Mouse (Mus musculus): ENCODE data around the gene Mrpl32.
A peak's percentile ranks its signal among the peaks of the same experiment; 100 is the strongest.

Mrpl32 gene

GRCm38 (mm10) chr13:14612926-14613529 lies at the start of gene Mrpl32, which contains the start of gene Psma2:
Gene Mrpl32, minus strand, starts transcription at chr13:14613165.
Gene Psma2, plus strand, starts transcription at chr13:14613240.
- peak; percentile 99 for DNase-seq (ENCODE audit: inconsistent age in 2 of 2, low spot score in 1 of 2)

- DNase-seq (ENCODE audit: inconsistent age in 2 of 2, low spot score in 1 of 2) = peak in 1 of 2 experiments; percentile 56
These were observed 36.3 kb upstream of the Mrpl32 start for GRCm38 (mm10) chr13:14649301-14649700.

- DNase-seq (ENCODE audit: inconsistent age in 2 of 2, low spot score in 1 of 2) = no peak
These were observed 27.0 kb upstream of the Mrpl32 start for GRCm38 (mm10) chr13:14639998-14640397.

GRCm38 (mm10) chr13:14629726-14630641 lies 17.0 kb upstream of the Mrpl32 start, which contains the start of gene AW209491:
Gene AW209491, plus strand, starts transcription at chr13:14630154.
- DNase-seq (ENCODE audit: inconsistent age in 2 of 2, low spot score in 1 of 2) = peak; percentile 97 to 99

GRCm38 (mm10) chr13:14618724-14619123 lies 5.8 kb upstream of the Mrpl32 start:
- peak; percentile 37 to 86 for DNase-seq (ENCODE audit: inconsistent age in 2 of 2, low spot score in 1 of 2)

GRCm38 (mm10) chr13:14613553-14613952 lies 588 bp upstream of the Mrpl32 start:
- no peak for DNase-seq (ENCODE audit: inconsistent age in 2 of 2, low spot score in 1 of 2)

- DNase-seq (ENCODE audit: inconsistent age in 2 of 2, low spot score in 1 of 2) = no peak
These were observed 502 bp downstream of the Mrpl32 start for GRCm38 (mm10) chr13:14612463-14612862.

GRCm38 (mm10) chr13:14607616-14608015 lies 5.3 kb downstream of the Mrpl32 start:
- DNase-seq (ENCODE audit: inconsistent age in 2 of 2, low spot score in 1 of 2) = no peak

GRCm38 (mm10) chr13:14602744-14603143 lies 10.2 kb downstream of the Mrpl32 start:
- DNase-seq (ENCODE audit: inconsistent age in 2 of 2, low spot score in 1 of 2) = no peak

- no peak for DNase-seq (ENCODE audit: inconsistent age in 2 of 2, low spot score in 1 of 2)
These were observed 32.6 kb downstream of the Mrpl32 start for GRCm38 (mm10) chr13:14580392-14580791.

- DNase-seq (ENCODE audit: inconsistent age in 2 of 2, low spot score in 1 of 2) = no peak
These were observed 38.8 kb downstream of the Mrpl32 start for GRCm38 (mm10) chr13:14574128-14574527.

- DNase-seq (ENCODE audit: inconsistent age in 2 of 2, low spot score in 1 of 2) = no peak
These were observed 51.6 kb downstream of the Mrpl32 start for GRCm38 (mm10) chr13:14561336-14561735.
